Mouse (Mus musculus): ENCODE data around the gene Ranbp6. TPM values are rescaled to one million over a fixed set of nuclear protein-coding genes. Genes with fewer than 3 reads are reported as not detected.

Ranbp6 gene
- total RNA-seq, 2 experiments from 2014 or later = 29.6 to 31.2 TPM

DNA sequence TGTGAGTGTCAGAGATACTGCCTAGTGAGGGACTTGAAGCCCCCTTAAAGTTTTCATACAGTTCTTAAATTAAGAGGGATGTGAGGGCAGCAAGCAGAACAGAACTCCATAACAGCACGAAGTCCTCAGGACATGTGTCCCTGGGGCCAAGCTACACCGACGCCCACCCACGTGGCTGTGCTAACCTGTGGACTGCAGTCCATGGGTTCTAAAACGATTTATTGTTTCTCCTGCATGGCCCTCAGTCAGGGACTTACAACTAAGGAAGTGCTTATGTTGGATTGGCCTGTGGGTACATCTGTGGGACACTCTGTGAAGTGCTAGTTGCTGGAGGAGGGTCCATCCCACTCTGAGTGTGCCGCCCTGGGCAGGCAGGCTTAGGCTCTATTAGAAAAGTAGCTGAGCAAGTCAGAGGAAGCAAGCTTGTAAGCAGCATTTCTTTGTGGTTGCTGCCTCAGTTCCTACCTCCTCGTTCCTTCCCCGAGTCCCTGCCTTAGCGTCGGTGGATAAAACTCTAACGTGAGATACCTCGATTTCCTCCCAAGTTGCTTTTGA, 10.8 kb upstream of the Ranbp6 start:
- intact Hi-C loops (cut with DNase I) = loop anchor here (10.0 kb wide), 1 partner anchor 381 kb away; no protein-coding TSS in a partner anchor
- DNase-seq (ENCODE audit: extremely low spot score in 1 of 2, low spot score in 2 of 2) = no peak

DNA sequence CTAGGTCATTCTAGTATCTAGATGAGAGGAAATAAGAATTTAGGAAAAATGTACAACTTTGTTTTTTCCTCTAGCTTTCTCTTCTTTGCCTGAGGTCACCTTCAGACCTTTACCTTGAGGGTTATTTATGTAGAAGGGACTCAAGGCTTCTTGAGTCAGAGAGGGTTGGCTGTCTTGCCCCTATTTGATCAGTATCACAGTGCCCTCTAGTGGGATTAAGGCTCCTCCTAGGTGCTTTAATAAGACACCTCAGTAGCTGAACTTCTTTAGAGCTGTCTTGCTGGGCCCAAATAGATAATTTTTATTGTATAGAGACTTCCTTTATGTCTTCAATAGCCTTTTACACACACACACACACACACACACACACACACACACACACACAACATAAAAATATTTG, 8.2 kb upstream of the Ranbp6 start:
- intact Hi-C loops (cut with DNase I) = loop anchor here (2.0 to 10.0 kb wide), 2 partner anchors 136 to 384 kb away; no protein-coding TSS in a partner anchor
- peak in 1 of 2 experiments; percentile 44 for DNase-seq (ENCODE audit: extremely low spot score in 1 of 2, low spot score in 2 of 2)

DNA sequence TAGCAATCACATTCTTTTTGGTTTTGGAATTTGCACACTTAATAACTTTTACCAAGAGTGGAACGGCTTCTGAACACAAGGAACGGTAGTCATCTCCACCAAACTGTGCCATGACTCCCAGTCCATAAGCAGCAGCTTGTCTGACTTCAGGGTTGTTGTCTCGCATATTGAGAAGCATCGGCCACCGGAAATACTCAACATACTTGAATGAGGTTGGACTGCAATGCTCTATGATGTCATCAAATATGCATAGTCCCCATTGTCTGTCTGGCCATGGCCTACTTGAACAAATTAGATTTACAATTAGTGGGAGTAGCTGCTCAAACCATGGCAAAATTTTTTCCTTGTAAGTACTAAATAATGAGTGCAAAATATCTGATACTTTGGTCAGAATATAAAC, 2.8 kb downstream of the Ranbp6 start:
- intact Hi-C loops (cut with DNase I) = no loop called here
- DNase-seq (ENCODE audit: extremely low spot score in 1 of 2, low spot score in 2 of 2) = no peak

DNA sequence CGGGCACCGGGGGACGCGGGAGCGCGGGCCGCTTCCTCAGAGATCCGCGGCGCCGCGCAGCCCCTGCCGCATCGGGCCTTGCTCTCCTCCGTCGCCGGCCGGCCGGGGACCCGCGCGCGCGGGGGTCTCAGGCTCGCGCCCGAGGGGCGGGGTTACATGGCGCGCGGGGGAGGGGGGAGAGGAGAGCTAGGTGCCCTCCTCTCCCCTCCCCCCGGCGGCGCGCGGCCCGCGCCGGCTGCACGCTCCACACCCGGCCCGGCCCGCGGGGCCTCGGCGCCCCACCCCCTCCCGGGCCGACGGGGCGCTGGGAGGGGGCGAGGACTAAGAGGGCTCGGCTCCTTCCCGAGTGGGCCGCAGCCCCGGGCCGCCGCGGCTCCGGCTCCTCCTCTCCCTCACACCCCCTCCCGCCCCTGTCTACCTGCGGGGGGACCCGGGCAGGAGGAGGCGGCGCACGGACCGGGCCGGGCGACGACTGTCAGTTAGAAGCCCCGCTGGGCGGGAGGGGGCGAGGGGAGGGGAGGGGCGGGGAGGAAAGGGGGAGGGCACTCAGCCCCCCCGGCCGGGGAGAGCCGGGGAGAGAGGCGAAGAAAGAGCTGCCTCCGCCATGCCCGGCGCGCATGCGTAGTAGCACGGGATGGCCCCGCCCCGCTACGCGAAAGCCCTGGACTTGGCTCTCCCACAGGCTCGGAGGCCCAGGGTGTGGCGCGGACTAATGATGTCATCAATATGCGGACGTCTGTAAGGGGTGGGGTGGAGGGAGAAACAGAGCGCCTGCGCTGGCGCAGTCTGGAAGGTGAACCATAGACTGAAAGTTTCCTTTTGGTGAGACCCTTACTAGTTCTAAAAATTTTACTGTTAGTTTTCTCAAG, 6.6 kb downstream of the Ranbp6 start, which contains the start of gene 9930021J03Rik:
Gene 9930021J03Rik, minus strand, starts transcription at position 73 of the 869 bp plus-strand sequence.
- DNase-seq (ENCODE audit: extremely low spot score in 1 of 2, low spot score in 2 of 2) = peak; percentile 98 to 99
- intact Hi-C loops (cut with DNase I) = no loop called here

DNA sequence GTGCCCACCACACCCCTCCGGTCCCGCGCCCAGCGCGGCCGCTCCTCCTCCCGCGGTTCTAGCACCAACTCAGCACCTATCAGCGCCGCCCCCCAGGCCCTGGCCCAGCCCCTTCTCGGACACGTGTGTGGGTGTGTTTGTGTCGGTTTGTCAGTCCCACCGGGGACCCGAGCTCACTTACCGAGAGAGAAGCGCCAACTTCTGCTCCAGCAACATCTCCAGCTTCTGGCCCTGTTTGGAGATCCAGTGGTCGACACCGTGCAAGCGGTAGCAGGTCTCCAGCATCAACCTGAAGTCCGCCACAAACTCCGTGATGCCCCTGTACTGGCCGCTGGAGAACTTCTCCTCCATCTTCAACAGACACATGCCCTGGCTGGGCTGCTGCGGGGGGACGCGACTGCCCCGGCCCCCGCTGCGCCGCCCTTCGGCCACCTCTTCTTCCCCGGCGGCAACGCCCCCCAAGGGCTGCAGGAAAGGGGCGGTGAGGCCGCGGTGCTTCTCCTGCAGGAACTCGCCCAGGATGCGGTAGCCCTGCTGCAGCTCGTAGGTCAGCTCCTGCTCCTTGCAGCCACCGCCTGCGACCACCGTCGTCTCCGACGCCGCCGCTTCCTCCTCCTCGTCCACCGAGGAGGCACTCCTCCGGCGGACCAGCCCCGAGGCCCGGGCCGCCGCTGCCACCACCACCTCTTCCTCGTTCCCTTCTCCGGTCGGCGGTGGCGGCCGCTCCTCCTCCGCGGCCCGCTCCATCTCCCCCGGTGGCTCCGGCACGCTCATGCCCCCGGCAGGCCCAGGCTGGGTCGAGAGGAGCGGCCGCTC, 7.5 kb downstream of the Ranbp6 start:
- intact Hi-C loops (cut with DNase I) = no loop called here
- peak; percentile 28 to 83 for DNase-seq (ENCODE audit: extremely low spot score in 1 of 2, low spot score in 2 of 2)

DNA sequence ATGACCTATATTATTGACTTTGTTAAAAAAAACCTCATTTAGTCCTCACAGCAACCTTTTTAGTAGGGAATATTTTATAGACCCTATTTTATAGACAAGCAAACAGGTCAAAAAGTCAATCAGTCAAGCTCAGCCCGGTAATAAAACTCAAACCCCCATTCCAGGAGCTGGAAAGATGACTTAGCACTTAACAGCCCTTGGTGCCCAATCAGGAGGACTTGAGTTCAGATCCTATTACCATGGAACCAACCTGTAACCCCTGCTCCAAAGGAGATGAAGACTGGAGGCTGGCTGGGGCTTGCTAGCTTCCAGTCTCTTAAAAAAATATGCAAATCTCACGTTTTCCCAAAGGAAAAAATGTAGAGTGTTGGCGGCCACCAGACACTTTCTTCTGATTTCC, 8.8 kb downstream of the Ranbp6 start:
- no peak for DNase-seq (ENCODE audit: extremely low spot score in 1 of 2, low spot score in 2 of 2)
- intact Hi-C loops (cut with DNase I) = no loop called here

DNA sequence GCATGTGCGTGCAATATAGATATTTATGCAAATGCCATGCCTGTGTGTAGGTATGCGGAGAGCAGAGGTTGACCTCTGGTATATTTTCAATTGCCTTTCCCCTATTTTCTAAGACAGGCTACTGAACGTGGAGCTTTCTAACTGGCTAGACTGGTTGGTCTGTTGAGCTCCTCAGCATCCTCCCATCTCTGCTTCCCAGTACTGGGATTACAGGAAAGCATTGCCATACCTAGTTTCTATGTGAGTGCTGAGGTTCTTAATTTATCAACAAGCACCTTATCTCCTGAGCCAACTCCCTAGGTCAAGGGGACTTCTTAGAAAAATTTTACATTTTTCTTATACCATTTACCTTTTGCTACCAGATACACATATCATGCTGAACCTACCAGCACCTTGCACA, 15.4 kb downstream of the Ranbp6 start:
- no peak for DNase-seq (ENCODE audit: extremely low spot score in 1 of 2, low spot score in 2 of 2)
- intact Hi-C loops (cut with DNase I) = no loop called here

DNA sequence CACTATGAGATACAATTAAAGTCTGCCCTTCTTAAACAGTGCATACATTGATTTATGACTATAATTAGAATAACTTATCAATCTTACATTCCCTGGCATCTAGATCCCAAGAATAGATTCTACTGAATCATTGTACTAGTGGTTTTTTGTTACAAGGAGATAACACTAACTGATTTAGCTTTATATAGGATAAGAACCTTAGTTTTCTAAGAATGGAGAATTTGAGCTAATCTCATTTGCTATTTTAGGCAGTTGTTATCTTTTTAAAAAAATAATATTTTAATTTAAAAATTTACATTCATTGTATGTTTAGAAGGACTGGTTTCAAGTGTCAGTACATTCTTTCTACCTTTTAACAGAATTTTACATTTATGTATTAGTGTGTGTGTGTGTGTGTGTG, 24.8 kb downstream of the Ranbp6 start:
- intact Hi-C loops (cut with DNase I) = no loop called here
- DNase-seq (ENCODE audit: extremely low spot score in 1 of 2, low spot score in 2 of 2) = no peak

DNA sequence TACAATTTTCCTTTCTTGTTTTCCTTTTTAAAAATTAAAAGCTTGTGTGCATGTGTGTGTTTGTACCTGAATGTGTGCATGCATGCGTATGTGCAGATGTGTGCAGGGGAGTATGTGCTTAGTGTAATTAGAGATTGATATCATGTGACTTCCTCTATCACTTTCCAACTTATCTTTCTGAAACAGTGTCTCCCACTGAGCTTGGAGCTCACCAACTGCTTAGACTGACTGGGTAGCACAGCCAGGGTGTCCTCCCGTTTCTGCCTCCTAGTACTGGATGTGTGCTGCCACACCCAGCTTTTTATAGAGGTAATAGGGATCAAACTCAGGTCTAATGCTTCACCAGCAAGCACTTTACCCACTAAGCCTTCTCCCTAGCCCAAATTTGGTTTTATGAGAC, 29.9 kb downstream of the Ranbp6 start:
- DNase-seq (ENCODE audit: extremely low spot score in 1 of 2, low spot score in 2 of 2) = no peak
- intact Hi-C loops (cut with DNase I) = no loop called here

Other genes starting within 250 kb of the Ranbp6 start
- gene Ermp1, start 164.6 kb downstream of the Ranbp6 start, total RNA-seq (2021) = 10 to 100 TPM; 36.5 to 38.9 TPM
- gene Mlana, start 115.2 kb downstream of the Ranbp6 start, total RNA-seq (2021) = under 1 TPM in 1 of 2 experiments, not detected in 1; 0.64 TPM
- gene 9930021J03Rik, start 7.0 kb downstream of the Ranbp6 start, total RNA-seq (2021) = 10 to 100 TPM; 24.7 to 25.6 TPM
- 1 to 10 TPM; 5.8 to 6.2 TPM for gene Il33, start 112.1 kb upstream of the Ranbp6 start, total RNA-seq (2021)
- not detected for gene Trpd52l3, start 190.8 kb upstream of the Ranbp6 start, total RNA-seq (2021)
- gene Uhrf2, start 217.5 kb upstream of the Ranbp6 start, total RNA-seq (2021) = 10 to 100 TPM; 43.6 to 47.4 TPM